Mouse (Mus musculus) spleen, postnatal 4 days (tissue): ENCODE data around the gene Sh3rf1.

Source experiments
- DNase-seq, 2 experiments: peaks; one replicate each; pipeline ENCODE4 v3.0.0; 2022; ENCODE audit warnings: low spot score in 2 of 2

Gene Sh3rf1

GRCm38 (mm10) chr8:61425125-61425524 is 201.5 kb downstream of the Sh3rf1 start:
- no peak for DNase-seq

GRCm38 (mm10) chr8:61426072-61426471 is 202.4 kb downstream of the Sh3rf1 start:
- no peak for DNase-seq

GRCm38 (mm10) chr8:61426671-61427070 is 203.0 kb downstream of the Sh3rf1 start:
- no peak for DNase-seq

- no peak for DNase-seq
Observed at GRCm38 (mm10) chr8:61427916-61428681, 204.4 kb downstream of the Sh3rf1 start.

- DNase-seq, result no peak
Observed at GRCm38 (mm10) chr8:61428821-61429482, 205.3 kb downstream of the Sh3rf1 start.

- DNase-seq, result no peak
Observed at GRCm38 (mm10) chr8:61435481-61435880, 211.8 kb downstream of the Sh3rf1 start.

GRCm38 (mm10) chr8:61436147-61436546 is 212.5 kb downstream of the Sh3rf1 start:
- no peak for DNase-seq

GRCm38 (mm10) chr8:61436586-61437304 is 213.1 kb downstream of the Sh3rf1 start:
- no peak for DNase-seq

GRCm38 (mm10) chr8:61437305-61437605 is 213.6 kb downstream of the Sh3rf1 start:
- DNase-seq, result no peak

- no peak for DNase-seq
Observed at GRCm38 (mm10) chr8:61442988-61443387, 219.3 kb downstream of the Sh3rf1 start.

GRCm38 (mm10) chr8:61444358-61444757 is 220.7 kb downstream of the Sh3rf1 start:
- no peak for DNase-seq
